Mouse (Mus musculus): ENCODE measurements around the gene Ankef1.

- TF ChIP-seq CTCF (conservative IDR thresholded peaks at IDR 0.05 in 1 of 2, IDR thresholded peaks at IDR 0.05 in 1 of 2; ENCODE audit: low read depth in 2 of 2, low read length in 2 of 2) (no peak), EP300 (IDR thresholded peaks at IDR 0.05; ENCODE audit: low read length) (no peak), POLR2AphosphoS2 (IDR thresholded peaks at IDR 0.05; ENCODE audit: low read depth, low read length) (no peak), MAX (IDR thresholded peaks at IDR 0.05; ENCODE audit: low read length) (no peak), POLR2A (IDR thresholded peaks at IDR 0.05; ENCODE audit: low read depth, low read length) (no peak), SIN3A (IDR thresholded peaks at IDR 0.05; ENCODE audit: low read length) (no peak), MAZ (IDR thresholded peaks at IDR 0.05; ENCODE audit: low read depth, low read length) (no peak), MEF2A (IDR thresholded peaks at IDR 0.05; ENCODE audit: borderline replicate concordance, low read depth, low read length) (no peak), TBP (conservative IDR thresholded peaks at IDR 0.05; ENCODE audit: low read depth, low read length) (no peak)
Observed at GRCm38 (mm10) chr2:136477656-136478055, 24.1 kb upstream of the Ankef1 start.
